Mouse (Mus musculus) limb, embryonic 15.5 days (tissue): ENCODE measurements at regions not wholly inside any gene's neighbourhood (a gene's known extent, or its start where the extent isn't known, plus 50 kb on each side); places are given as distances from the start of the nearest gene placed in this dataset.

ENCODE experiments used
- ATAC-seq: fragments of 200-750 bp; cut with Nextera tagmentation; 2 replicates; pipeline ENCODE4 v1.8.0; 2017; ENCODE audit warnings: low read depth, moderate TSS enrichment; ENCODE audit not compliant: insufficient number of reproducible peaks, low FRiP score, low TSS enrichment
- H3K27ac ChIP-seq: fragments of 300-500 bp; sonication (generic); 2 replicates; pipeline ENCODE4 v1.5.1; 2015; ENCODE audit warnings: moderate library complexity, mild to moderate bottlenecking, inconsistent platforms
- H3K27me3 ChIP-seq: fragments of 300-500 bp; sonication (generic); 2 replicates; pipeline ENCODE4 v1.6.1; 2015; ENCODE audit warnings: inconsistent platforms
- H3K36me3 ChIP-seq: fragments of 300-500 bp; sonication (generic); 2 replicates; pipeline ENCODE4 v1.6.1; 2015; ENCODE audit warnings: inconsistent platforms
- H3K4me1 ChIP-seq: fragments of 300-500 bp; sonication (generic); 2 replicates; pipeline ENCODE4 v1.6.1; 2015; ENCODE audit warnings: inconsistent platforms
- H3K4me2 ChIP-seq: fragments of 300-500 bp; sonication (generic); 2 replicates; pipeline ENCODE4 v1.6.1; 2015; ENCODE audit warnings: mild to moderate bottlenecking, inconsistent platforms
- H3K4me3 ChIP-seq: fragments of 300-500 bp; sonication (generic); 2 replicates; pipeline ENCODE4 v1.5.1; 2015; ENCODE audit warnings: mild to moderate bottlenecking, inconsistent platforms
- H3K9ac ChIP-seq: fragments of 300-500 bp; sonication (generic); 2 replicates; pipeline ENCODE4 v1.6.1; 2015; ENCODE audit warnings: inconsistent platforms
- H3K9me3 ChIP-seq: fragments of 300-500 bp; sonication (generic); 2 replicates; pipeline ENCODE4 v1.6.1; 2016; ENCODE audit warnings: inconsistent platforms
- WGBS: fragments of 180-500 bp; shearing (Covaris S2); methylation state at CpG from one replicate; pipeline ENCODE4 v1.1.7; 2015; 5-methylcytosine and 5-hydroxymethylcytosine counted together

DNA sequence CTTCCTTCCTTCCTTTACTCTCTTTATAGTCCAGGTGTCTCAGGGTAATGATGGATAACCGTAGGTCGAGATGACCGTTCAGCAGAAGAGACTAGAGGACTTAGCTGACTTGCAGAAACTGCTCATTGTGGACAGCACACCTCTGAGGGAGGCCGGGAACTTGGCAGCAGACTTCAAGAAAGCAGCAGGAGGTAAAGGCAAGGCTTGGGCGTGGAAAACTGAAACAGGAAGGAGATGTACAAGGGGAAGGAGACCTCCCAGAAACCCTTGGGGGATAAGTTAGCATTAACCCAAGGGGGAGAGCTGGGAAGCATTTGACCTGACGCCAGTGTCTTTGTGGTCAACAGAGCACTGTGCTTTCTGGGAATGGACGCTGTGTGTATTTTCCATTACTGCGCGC lies 58.8 kb upstream of the Vangl1 start:
- WGBS, result 52% methylated on average over 9 of the region's 9 CpGs
- H3K27me3 ChIP-seq, result no peaks in the 10 kb centered on the region; the same call in 1 of the 2 replicates
- H3K4me1 ChIP-seq, result peaks cover 30% of the 10 kb centered on the region
- H3K9me3 ChIP-seq, result no peaks in the 10 kb centered on the region
- no peak overlapping the region for H3K4me2 ChIP-seq
- no peak overlapping the region for H3K27ac ChIP-seq
- no peak overlapping the region for H3K9ac ChIP-seq
- ATAC-seq, result no peak
- H3K36me3 ChIP-seq, result no peaks in the 10 kb centered on the region
- H3K4me3 ChIP-seq, result no peak overlapping the region

GRCm38 (mm10) chr3:102262665-102263064 lies 58.2 kb upstream of the Vangl1 start:
- WGBS, result 14% methylated on average over 8 of the region's 8 CpGs
- H3K9ac ChIP-seq, result no peak overlapping the region
- no peaks in the 10 kb centered on the region for H3K36me3 ChIP-seq
- no peaks in the 10 kb centered on the region; the same call in 1 of the 2 replicates for H3K27me3 ChIP-seq
- H3K4me1 ChIP-seq, result peaks cover 27% of the 10 kb centered on the region
- no peak overlapping the region for H3K4me3 ChIP-seq
- no peak overlapping the region for H3K4me2 ChIP-seq
- no peaks in the 10 kb centered on the region for H3K9me3 ChIP-seq
- no peak for ATAC-seq
- no peak overlapping the region for H3K27ac ChIP-seq

GRCm38 (mm10) chr3:102261517-102261916 lies 57.0 kb upstream of the Vangl1 start:
- WGBS, result 68% methylated on average over 3 of the region's 3 CpGs
- no peaks in the 10 kb centered on the region for H3K9me3 ChIP-seq

More at GRCm38 (mm10) chr3:102261517-102261916, 57.0 kb upstream of the Vangl1 start:
- Histone ChIP-seq H3K4me2 (no peak overlapping the region), H3K9ac (no peak overlapping the region), H3K36me3 (no peaks in the 10 kb centered on the region), H3K4me1 (peaks cover 22% of the 10 kb centered on the region), H3K27me3 (no peaks in the 10 kb centered on the region; the same call in 1 of the 2 replicates), H3K4me3 (no peak overlapping the region), H3K27ac (no peak overlapping the region)
- no peak for ATAC-seq
